Mouse (Mus musculus): ENCODE results near the gene Capn1. TPM values are rescaled to one million over a fixed set of nuclear protein-coding genes. Genes with fewer than 3 reads are reported as not detected.
"Not testable (repeated sequence)": the region's sequence is repeated elsewhere in the genome, so short reads cannot be mapped to it uniquely, and the experiment has no call there.

The Capn1 gene
- total RNA-seq, 2 experiments from 2014 or later: 20.8 to 23.1 TPM

GRCm38 (mm10) chr19:6048681-6049410, 33.1 kb upstream of the Capn1 start:
- no peak overlapping the region for H3K4me3 ChIP-seq
- TF ChIP-seq CTCF (IDR thresholded peaks at IDR 0.05): no peak
- no peak for DNase-seq (ENCODE audit: extremely low spot score in 1 of 2, low spot score in 2 of 2)
- intact Hi-C loops (cut with DNase I): loop anchor here (5.0 to 10.0 kb wide), 2 partner anchors 78 to 264 kb away; partner anchors contain the start of gene Snx15
- H3K27ac ChIP-seq: no peak overlapping the region

GRCm38 (mm10) chr19:6047899-6048166, 32.1 kb upstream of the Capn1 start:
- no peak for DNase-seq (ENCODE audit: extremely low spot score in 1 of 2, low spot score in 2 of 2)
- H3K27ac ChIP-seq: peak overlapping the region; percentile 99; the same call in 1 of the 2 replicates
- intact Hi-C loops (cut with DNase I): loop anchor here (1.0 to 10.0 kb wide), 4 partner anchors 9 to 263 kb away; partner anchors contain the start of genes Fau, Mrpl49, Pola2 and Snx15
- TF ChIP-seq CTCF (IDR thresholded peaks at IDR 0.05): no peak
- H3K4me3 ChIP-seq: peak overlapping the region; percentile 64

GRCm38 (mm10) chr19:6047154-6047898, 31.6 kb upstream of the Capn1 start:
- intact Hi-C loops (cut with DNase I): loop anchor here (1.0 to 10.0 kb wide), 4 partner anchors 10 to 263 kb away; partner anchors contain the start of genes Fau, Mrpl49, Pola2 and Snx15
- peak overlapping the region; percentile 99 for H3K27ac ChIP-seq
- peak overlapping the region; percentile 64 for H3K4me3 ChIP-seq
- DNase-seq (ENCODE audit: extremely low spot score in 1 of 2, low spot score in 2 of 2): no peak
- no peak for TF ChIP-seq CTCF (IDR thresholded peaks at IDR 0.05)

GRCm38 (mm10) chr19:6046294-6047153, 30.8 kb upstream of the Capn1 start, which contains the start of gene Syvn1:
Gene Syvn1, plus strand, starts transcription at chr19:6046576.
- TF ChIP-seq CTCF (IDR thresholded peaks at IDR 0.05): no peak
- H3K27ac ChIP-seq: peak within 1 kb of the TSS; percentile 99
- peak within 1 kb of the TSS; percentile 64 for H3K4me3 ChIP-seq
- intact Hi-C loops (cut with DNase I): loop anchor here (1.0 to 10.0 kb wide), 5 partner anchors 11 to 262 kb away; partner anchors contain the start of genes Fau, Mrpl49, Pola2 and Snx15
- DNase-seq (ENCODE audit: extremely low spot score in 1 of 2, low spot score in 2 of 2): peak; percentile 89

- peak overlapping the region; percentile 99 for H3K27ac ChIP-seq
- no peak for DNase-seq (ENCODE audit: extremely low spot score in 1 of 2, low spot score in 2 of 2)
- intact Hi-C loops (cut with DNase I): loop anchor here (1.0 to 10.0 kb wide), 4 partner anchors 32 to 261 kb away; partner anchors contain the start of genes Pola2, Snx15 and Vps51
- TF ChIP-seq CTCF (IDR thresholded peaks at IDR 0.05): no peak; the same call in none of the 2 replicates
- H3K4me3 ChIP-seq: peak overlapping the region; percentile 64
These were observed 29.9 kb upstream of the Capn1 start for GRCm38 (mm10) chr19:6045366-6046293.

GRCm38 (mm10) chr19:6044102-6044501, 28.4 kb upstream of the Capn1 start:
- H3K27ac ChIP-seq; H3K4me3 ChIP-seq; DNase-seq (ENCODE audit: extremely low spot score in 1 of 2, low spot score in 2 of 2): not testable (repeated sequence)
- intact Hi-C loops (cut with DNase I): loop anchor here (10.0 kb wide), 1 partner anchor 259 kb away; no protein-coding TSS in a partner anchor
- peak; percentile 46 for TF ChIP-seq CTCF (IDR thresholded peaks at IDR 0.05)

- intact Hi-C loops (cut with DNase I): loop anchor here (10.0 kb wide), 1 partner anchor 257 kb away; no protein-coding TSS in a partner anchor
- Histone ChIP-seq H3K27ac (no peak overlapping the region), H3K4me3 (no peak overlapping the region)
- DNase-seq (ENCODE audit: extremely low spot score in 1 of 2, low spot score in 2 of 2): no peak
- no peak for TF ChIP-seq CTCF (IDR thresholded peaks at IDR 0.05)
These were observed 26.6 kb upstream of the Capn1 start for GRCm38 (mm10) chr19:6042293-6042692.

- no peak for DNase-seq (ENCODE audit: extremely low spot score in 1 of 2, low spot score in 2 of 2)
- H3K4me3 ChIP-seq: no peak overlapping the region
- intact Hi-C loops (cut with DNase I): loop anchor here (10.0 kb wide), 1 partner anchor 255 kb away; no protein-coding TSS in a partner anchor
- no peak overlapping the region for H3K27ac ChIP-seq
- peak; percentile 28 for TF ChIP-seq CTCF (IDR thresholded peaks at IDR 0.05)
These were observed 24.3 kb upstream of the Capn1 start for GRCm38 (mm10) chr19:6040002-6040401.

GRCm38 (mm10) chr19:6038326-6038725, 22.6 kb upstream of the Capn1 start:
- no peak overlapping the region for H3K4me3 ChIP-seq
- TF ChIP-seq CTCF (IDR thresholded peaks at IDR 0.05): no peak
- intact Hi-C loops (cut with DNase I): no loop called here
- no peak overlapping the region for H3K27ac ChIP-seq
- DNase-seq (ENCODE audit: extremely low spot score in 1 of 2, low spot score in 2 of 2): no peak

- intact Hi-C loops (cut with DNase I): no loop called here
- H3K27ac ChIP-seq: no peak overlapping the region
- no peak for TF ChIP-seq CTCF (IDR thresholded peaks at IDR 0.05)
- no peak for DNase-seq (ENCODE audit: extremely low spot score in 1 of 2, low spot score in 2 of 2)
- H3K4me3 ChIP-seq: no peak overlapping the region
These were observed 22.0 kb upstream of the Capn1 start for GRCm38 (mm10) chr19:6037695-6038094.
